Mouse (Mus musculus) heart, postnatal 0 days (tissue): ENCODE results near the gene Pla2g4f.

Source experiments
- CTCF ChIP-seq: IDR thresholded peaks from 2 replicates; pipeline ENCODE4 v1.5.1; 2016; ENCODE audit warnings: antibody characterized with exemption, control low read depth, low read depth
- EP300 ChIP-seq: IDR thresholded peaks from 2 replicates; pipeline ENCODE4 v1.6.1; 2016; ENCODE audit warnings: antibody characterized with exemption, low read depth

DNA sequence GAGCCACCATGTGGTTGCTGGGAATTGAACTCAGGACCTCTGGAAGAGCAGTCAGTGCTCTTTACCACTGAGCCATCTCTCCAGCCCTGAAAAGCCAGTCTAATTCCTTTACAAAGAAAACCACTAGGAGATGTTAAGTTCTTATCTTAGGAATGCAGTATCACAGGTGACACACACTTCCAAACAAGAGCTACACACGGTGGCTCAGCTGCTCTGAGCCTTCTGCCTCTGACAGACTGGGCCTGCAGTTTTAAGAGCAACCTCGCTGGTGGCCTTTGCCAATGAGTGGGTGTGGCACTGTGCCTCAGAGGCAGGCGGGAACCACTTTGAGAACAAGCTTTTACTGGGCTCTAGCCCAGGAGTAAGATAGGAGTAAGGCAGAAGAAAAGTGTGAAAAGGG is 9.9 kb downstream of the Pla2g4f start:
- TF ChIP-seq CTCF (no peak), EP300 (no peak)
